Mouse (Mus musculus) testis, adult 2 months (tissue): ENCODE data around the gene Cxcl10.

Experiments used
- CTCF ChIP-seq: fragments of 200-500 bp; IDR thresholded peaks from 2 replicates; pipeline ENCODE4 v1.5.1; 2012; ENCODE audit warnings: low read depth, mild to moderate bottlenecking, inconsistent platforms, low read length, moderate library complexity; ENCODE audit not compliant: control insufficient read depth, insufficient read depth, insufficient replicate concordance
- POLR2A ChIP-seq: fragments of 200-500 bp; IDR thresholded peaks from 2 replicates; pipeline ENCODE4 v1.6.1; 2012; ENCODE audit warnings: low read depth, mild to moderate bottlenecking, inconsistent platforms, low read length, moderate library complexity; ENCODE audit not compliant: control insufficient read depth

GRCm38 (mm10) chr5:92390615-92391014 is 41.9 kb upstream of the Cxcl10 start:
- TF ChIP-seq POLR2A: no peak
- TF ChIP-seq CTCF: no peak
